Mouse (Mus musculus): Measurements from ENCODE around the gene Lefty2.

GRCm38 (mm10) chr1:180917053-180917452 lies 24.1 kb downstream of the Lefty2 start:
- TF ChIP-seq POLR2A (IDR thresholded peaks at IDR 0.05; ENCODE audit: control insufficient read depth, extremely low read depth, insufficient read depth, low read length, poor library complexity) (no peak), CTCF (IDR thresholded peaks at IDR 0.05; ENCODE audit: borderline replicate concordance, control insufficient read depth, extremely low read depth, insufficient read depth, low read length, poor library complexity) (no peak)

Measured in thymus, adult 2 months (tissue).